Mouse (Mus musculus) cortical plate, adult 2 months (tissue): Measurements from ENCODE around the gene Galnt17. TPM values are rescaled to one million over a fixed set of nuclear protein-coding genes. Genes with fewer than 3 reads are reported as not detected.

Source experiments
- H3K27ac ChIP-seq: fragments of 200-500 bp; 2 replicates; pipeline ENCODE4 v1.5.1; 2012; ENCODE audit warnings: low read length, control low read depth, inconsistent platforms; ENCODE audit not compliant: insufficient read depth
- H3K4me1 ChIP-seq: fragments of 200-500 bp; 2 replicates; pipeline ENCODE4 v1.6.1; 2011; ENCODE audit warnings: low read length; ENCODE audit not compliant: control insufficient read depth, insufficient read depth
- H3K4me3 ChIP-seq: fragments of 200-500 bp; 2 replicates; pipeline ENCODE4 v1.5.1; 2011; ENCODE audit warnings: mild to moderate bottlenecking, low read length, control low read depth; ENCODE audit not compliant: insufficient read depth
- CTCF ChIP-seq: fragments of 200-500 bp; IDR thresholded peaks from 2 replicates; pipeline ENCODE4 v1.5.1; 2011; ENCODE audit warnings: mild to moderate bottlenecking, control low read depth, low read length; ENCODE audit not compliant: insufficient read depth; ENCODE audit errors: extremely low read depth
- POLR2A ChIP-seq: fragments of 200-500 bp; IDR thresholded peaks from 2 replicates; pipeline ENCODE4 v1.6.1; 2011; ENCODE audit warnings: mild to moderate bottlenecking, low read length, control low read depth; ENCODE audit not compliant: insufficient read depth; ENCODE audit errors: extremely low read depth
- polyA plus RNA-seq: library from polyadenylated mRNA; depleted of rRNA; stranded (reverse); fragments of >200 nt; gene quantifications from 2 replicates; pipeline ENCODE4 v1.2.3, GENCODE M21; 2012

The Galnt17 gene
- polyA plus RNA-seq, 1 experiment, result 16.7 TPM

DNA sequence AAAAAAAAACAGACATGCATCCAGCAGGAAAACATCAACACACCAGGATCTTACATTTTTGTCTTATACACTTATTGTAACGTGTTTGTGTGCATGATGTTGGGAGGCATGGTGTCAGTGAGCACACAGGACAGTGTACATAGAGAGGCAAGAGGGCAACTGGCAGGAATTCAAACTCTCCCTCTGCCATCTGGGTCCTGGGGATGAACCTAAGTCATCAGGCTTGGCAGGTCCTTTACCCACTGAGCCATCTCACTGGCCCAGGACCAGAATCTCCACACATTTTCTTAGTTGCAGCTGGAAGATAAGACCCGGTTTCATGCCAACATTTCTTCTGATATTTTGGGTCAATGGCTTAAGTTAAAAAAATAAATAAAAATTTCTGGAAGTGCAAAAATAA is 329.4 kb downstream of the Galnt17 start:
- H3K27ac ChIP-seq, result no peak overlapping the region
- no peak for TF ChIP-seq POLR2A
- no peak for TF ChIP-seq CTCF

DNA sequence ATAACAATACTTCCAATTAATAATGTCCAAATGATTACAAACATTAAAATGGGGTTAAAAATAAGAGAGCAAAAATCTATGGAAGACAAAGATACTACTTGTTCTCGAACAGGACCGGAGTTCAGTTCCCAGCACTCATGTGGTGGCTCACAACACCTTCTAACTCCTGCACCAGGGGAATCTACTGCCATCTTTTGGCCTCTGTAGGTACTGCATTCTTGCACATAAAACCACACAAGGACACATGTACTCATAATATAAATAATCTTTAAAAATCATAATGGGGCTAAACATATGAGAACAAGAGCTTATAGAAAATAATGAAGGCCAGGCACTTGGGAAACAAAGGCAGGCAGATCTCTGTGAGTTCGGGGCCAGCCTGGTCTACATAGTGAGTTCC is 330.3 kb downstream of the Galnt17 start:
- Histone ChIP-seq H3K4me3 (no peak overlapping the region), H3K4me1 (no peaks in the 10 kb centered on the region), H3K27ac (no peak overlapping the region)
- TF ChIP-seq CTCF, result no peak
- TF ChIP-seq POLR2A, result no peak

More for the DNA sequence above, 329.4 kb downstream of the Galnt17 start:
- Histone ChIP-seq H3K4me1 (no peaks in the 10 kb centered on the region), H3K4me3 (no peak overlapping the region)

DNA sequence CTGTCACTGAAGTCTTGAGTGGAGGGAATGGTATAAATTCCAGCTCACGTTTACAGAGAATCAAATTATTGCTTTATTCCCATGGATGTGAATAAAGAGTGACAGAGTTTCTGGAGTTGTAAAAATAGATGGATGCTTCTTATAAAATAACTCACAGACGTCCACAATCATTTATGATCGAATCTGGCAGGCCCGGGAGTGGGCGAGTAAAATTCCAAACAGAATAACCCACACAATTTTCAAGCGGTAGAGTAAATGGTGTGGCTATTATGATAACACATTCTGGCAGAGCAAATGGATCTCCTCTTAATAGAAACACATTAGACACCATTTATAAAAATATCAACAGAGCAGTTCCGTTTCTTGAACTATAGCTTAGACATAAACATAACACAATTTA is 355.9 kb downstream of the Galnt17 start:
- no peak for TF ChIP-seq CTCF
- TF ChIP-seq POLR2A, result no peak
- Histone ChIP-seq H3K27ac (no peak overlapping the region), H3K4me3 (no peak overlapping the region)

DNA sequence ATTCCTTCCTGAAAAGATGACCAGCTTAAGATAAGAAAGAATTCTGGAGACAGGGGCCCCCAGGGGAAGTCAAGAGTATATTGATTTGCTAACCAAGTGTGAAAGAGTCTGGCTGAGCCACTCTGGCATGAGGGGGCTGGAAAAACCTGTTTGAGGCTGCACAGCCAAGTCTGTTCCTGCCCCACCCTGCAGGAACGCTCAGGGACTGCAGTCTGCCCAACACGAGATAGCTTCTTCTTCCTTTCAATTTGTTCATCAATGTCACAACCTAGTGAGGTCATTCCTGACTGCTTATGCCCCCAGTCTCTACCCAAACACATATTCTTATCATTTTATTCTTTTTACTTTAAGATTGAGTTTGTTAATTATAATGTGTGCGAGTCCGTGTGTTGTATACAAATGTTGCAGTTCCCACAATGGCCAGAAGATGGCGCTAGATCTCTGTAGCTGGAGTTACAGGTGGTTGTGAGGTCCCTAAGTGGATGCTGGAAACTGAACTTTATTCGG is 357.4 kb downstream of the Galnt17 start:
- TF ChIP-seq POLR2A (no peak), CTCF (peak; percentile 24; the same call in 1 of the 2 replicates)
- Histone ChIP-seq H3K4me3 (no peak overlapping the region), H3K27ac (no peak overlapping the region), H3K4me1 (peaks cover 3% of the 10 kb centered on the region; the same call in 1 of the 2 replicates)

More for the DNA sequence above, 355.9 kb downstream of the Galnt17 start:
- peaks cover 3% of the 10 kb centered on the region; the same call in 1 of the 2 replicates for H3K4me1 ChIP-seq

DNA sequence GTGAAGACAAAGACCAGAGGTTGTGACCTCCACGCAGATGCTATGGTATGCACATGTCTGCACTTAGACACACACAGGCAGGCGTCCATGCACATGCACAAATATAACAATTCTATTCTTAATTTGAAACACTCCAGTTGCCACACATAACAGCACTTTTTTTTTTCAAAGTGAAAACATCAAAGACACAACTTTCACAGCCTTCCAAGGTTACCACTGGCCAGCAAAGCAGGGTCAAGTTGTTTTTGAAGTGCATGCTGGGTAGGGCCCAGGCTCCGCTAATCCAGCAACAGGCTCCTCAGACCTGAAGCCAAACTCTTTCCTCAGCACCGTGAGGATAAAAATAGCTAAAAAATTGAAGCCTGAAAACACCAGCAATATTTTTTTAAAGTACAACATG is 357.9 kb downstream of the Galnt17 start:
- H3K4me1 ChIP-seq, result peaks cover 3% of the 10 kb centered on the region; the same call in 1 of the 2 replicates
- no peak for TF ChIP-seq CTCF
- no peak for TF ChIP-seq POLR2A
- H3K27ac ChIP-seq, result no peak overlapping the region

DNA sequence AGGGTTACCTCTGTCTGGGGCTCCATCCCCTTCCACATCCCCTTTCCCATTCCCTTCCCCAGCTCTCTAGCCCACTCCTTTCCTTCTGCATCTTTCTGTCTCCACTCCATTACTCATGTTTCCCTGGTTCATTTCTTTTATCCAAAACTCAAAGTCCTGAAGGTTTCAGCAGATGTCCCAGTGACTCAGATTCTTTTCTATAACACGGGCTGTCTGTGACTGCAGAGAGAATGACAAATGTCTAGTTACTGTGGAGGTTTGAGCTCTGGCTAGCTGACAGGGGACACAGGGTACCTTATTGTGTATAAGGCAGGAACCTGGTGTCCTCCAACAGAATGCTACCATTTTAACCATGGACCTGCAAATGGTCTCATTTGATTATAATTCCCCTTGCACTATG is 358.6 kb downstream of the Galnt17 start:
- no peak overlapping the region for H3K27ac ChIP-seq
- H3K4me1 ChIP-seq, result peaks cover 3% of the 10 kb centered on the region; the same call in 1 of the 2 replicates
- TF ChIP-seq POLR2A, result no peak
- no peak for TF ChIP-seq CTCF
- H3K4me3 ChIP-seq, result no peak overlapping the region

More for the DNA sequence above, 357.9 kb downstream of the Galnt17 start:
- no peak overlapping the region for H3K4me3 ChIP-seq

DNA sequence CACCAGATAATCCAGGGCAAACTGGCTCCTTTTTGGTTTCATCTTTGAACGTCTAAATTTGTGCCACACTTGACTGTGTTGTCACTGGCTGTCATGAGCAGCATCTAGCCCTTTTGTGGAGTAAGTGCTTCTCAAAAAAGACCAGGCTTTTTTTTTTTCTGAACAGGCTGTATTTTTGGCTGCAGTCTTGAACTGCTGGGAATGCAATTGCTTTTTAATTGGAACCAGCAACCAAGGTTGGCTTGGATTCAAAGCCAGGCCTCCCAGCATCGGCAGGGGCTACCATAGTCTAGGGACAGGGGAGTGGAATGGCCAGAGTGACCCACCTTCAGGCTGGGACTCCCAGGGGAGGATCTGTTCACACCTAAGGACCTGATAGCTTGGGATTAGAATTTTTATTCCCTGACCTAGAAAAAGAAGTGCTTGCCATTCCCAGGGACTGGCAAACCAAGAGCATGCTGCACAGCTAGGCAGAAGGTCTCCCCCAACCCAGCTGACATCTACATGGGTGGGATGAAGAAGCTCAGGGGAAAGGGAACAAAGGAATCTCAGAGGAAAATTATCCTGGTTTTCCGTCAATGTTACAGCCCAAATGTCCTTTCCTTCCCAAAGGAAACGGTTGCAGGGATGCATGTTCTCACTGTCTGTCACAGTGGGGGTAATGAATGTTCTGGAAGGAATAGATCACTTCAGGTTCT is 369.2 kb downstream of the Galnt17 start:
- H3K4me1 ChIP-seq, result peaks cover 6% of the 10 kb centered on the region; the same call in 1 of the 2 replicates
- H3K4me3 ChIP-seq, result no peak overlapping the region
- TF ChIP-seq POLR2A (no peak), CTCF (no peak)
- H3K27ac ChIP-seq, result peak overlapping the region; percentile 27; the same call in 1 of the 2 replicates

DNA sequence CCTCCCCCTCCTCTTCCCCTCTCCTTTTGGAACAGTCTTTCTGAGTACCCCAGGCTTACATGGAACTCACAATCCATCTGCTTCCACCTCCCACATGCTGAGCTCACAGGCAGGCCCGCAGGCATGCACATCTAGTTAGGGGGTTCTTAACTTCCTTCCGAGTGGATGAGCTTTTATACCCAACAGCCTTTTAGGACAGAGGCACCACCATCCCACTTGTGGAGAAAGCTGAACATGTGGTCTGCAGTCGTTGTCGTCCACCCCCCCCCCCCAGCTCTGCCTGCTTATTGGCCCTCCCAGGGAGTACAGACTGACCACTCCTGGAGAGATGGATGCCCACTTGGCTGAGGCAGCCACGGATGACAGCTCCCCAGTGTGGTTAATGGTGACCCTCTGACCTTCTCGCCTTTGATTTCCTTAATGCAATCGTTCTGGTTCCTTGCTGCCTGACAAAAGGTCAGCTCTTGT is 370.0 kb downstream of the Galnt17 start:
- TF ChIP-seq CTCF (no peak), POLR2A (no peak)
- Histone ChIP-seq H3K4me1 (peaks cover 6% of the 10 kb centered on the region; the same call in 1 of the 2 replicates), H3K4me3 (no peak overlapping the region), H3K27ac (0 out of 2 replicates have a peak overlapping the region, but pooled peaks have one; percentile 28)

DNA sequence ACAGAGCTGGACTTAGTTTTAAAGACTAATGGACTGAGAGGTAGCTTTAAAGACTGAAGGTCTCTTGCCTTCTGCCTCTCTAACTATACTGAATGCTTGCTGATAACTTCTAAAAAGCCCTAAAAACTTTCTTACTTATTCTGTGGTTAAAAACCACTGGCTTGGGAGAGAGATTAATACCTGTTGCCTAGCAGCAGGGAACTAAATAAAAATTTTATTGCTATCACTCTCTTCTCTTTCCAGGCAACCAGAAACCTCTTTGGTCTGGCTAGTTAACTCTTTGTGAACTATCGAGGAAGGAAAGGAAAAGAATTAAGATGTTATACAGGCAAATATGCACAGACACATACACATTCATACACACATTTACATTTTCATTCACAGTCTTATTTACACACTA is 377.3 kb downstream of the Galnt17 start:
- TF ChIP-seq CTCF (no peak), POLR2A (no peak)
- Histone ChIP-seq H3K27ac (no peak overlapping the region), H3K4me3 (no peak overlapping the region), H3K4me1 (no peaks in the 10 kb centered on the region)

DNA sequence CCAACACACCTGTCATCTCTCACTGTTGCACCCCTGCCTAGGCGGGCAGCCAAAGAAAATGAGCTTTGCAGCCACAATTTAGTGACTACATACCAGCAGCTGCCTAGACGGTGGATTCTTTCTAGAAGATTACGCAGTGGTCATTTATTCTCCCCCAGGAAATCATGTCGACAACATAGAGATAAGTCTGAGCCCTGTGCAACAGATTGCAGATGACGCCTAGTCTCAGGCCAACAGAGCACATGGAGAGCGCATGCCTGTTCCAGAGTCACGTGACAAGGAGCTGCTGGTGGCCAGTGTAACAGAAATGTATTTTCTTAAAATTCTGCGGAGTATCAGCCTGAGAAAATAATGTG is 380.5 kb downstream of the Galnt17 start:
- H3K27ac ChIP-seq, result no peak overlapping the region
- no peak for TF ChIP-seq POLR2A
- TF ChIP-seq CTCF, result no peak

More for the DNA sequence above, 380.5 kb downstream of the Galnt17 start:
- Histone ChIP-seq H3K4me1 (no peaks in the 10 kb centered on the region), H3K4me3 (no peak overlapping the region)
